8 mouse cellular contexts compared by ENCODE assay signal in the genomic region with DNA sequence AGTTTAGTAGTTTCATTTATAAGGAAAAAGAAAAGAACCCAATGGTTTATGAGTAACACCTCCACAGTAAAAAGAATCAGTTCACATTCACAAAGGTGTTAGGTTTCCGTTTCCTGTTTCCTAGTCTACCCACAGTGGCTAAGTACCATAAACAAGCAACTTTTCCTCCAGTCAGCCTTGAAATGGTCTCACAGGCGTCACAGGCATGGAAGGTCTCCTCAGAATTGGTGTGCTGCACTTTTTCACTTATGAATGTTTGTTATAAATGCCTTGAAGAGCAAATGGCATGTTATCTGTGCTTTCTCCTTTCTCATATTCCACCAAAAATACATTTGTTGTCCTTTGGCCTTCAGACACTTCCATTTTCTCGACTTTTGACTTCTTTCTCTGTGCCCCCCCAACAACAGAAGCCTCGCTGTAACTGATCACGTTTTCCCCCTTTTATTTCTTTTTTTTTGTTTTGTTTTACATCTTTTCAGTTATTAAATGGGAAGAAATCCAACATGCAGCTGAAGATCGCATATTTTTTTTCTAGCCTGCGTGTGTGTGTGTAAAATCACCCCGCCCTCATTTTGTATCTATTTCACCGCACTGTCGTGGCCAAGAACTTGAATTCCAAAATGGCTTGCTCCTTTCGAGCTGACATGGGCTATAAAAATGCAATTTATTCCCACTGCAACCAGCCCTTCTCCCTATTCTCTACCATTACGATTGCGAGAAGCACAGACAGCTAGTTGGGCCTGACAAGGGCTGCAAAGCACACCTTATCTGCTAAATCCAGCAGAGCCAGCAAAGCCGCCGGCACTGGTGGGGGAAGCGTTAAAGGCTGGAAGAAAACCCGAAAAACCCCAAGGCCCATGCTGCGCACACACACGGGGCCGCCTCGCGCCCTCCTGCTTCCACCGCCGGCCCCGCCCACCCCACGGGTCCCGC. TPM values are rescaled to one million over a fixed set of nuclear protein-coding genes. Genes with fewer than 3 reads are reported as not detected.
A peak's percentile ranks its signal among the peaks of the same experiment; 100 is the strongest.
DNase-seq lines count a peak whose midpoint lies in the region; ATAC-seq and TF ChIP-seq lines count a peak whose summit lies in the region.

No protein-coding gene starts in this region.

- peak overlapping the region; percentile 64 for H3K4me2 ChIP-seq in midbrain, embryonic 12.5 days (replicated peaks)

- H3K27me3 ChIP-seq in testis, adult 2 months (ENCODE audit: control insufficient read depth, insufficient read depth, low read length), result no peaks in the 10 kb centered on the region
- no peaks in the 10 kb centered on the region for H3K27me3 ChIP-seq in forebrain, embryonic 10.5 days (ENCODE audit: poor library complexity, severe bottlenecking)
- no peaks in the 10 kb centered on the region for H3K27me3 ChIP-seq in midbrain, embryonic 12.5 days

- H3K27ac ChIP-seq in testis, adult 2 months (ENCODE audit: control insufficient read depth, insufficient read depth, low read depth, low read length), result peak overlapping the region; percentile 79
- H3K27ac ChIP-seq in forebrain, embryonic 10.5 days, result peak overlapping the region; percentile 98
- H3K27ac ChIP-seq in midbrain, embryonic 12.5 days (replicated peaks), result peak overlapping the region; percentile 89

- H3K4me1 ChIP-seq in testis, adult 2 months (ENCODE audit: control insufficient read depth, insufficient read depth, low read length), result peaks cover 3% of the 10 kb centered on the region; the same call in 1 of the 2 replicates
- peaks cover 31% of the 10 kb centered on the region for H3K4me1 ChIP-seq in forebrain, embryonic 10.5 days
- peaks cover 26% of the 10 kb centered on the region for H3K4me1 ChIP-seq in midbrain, embryonic 12.5 days

- no peak for TF ChIP-seq CTCF in testis, adult 2 months (IDR thresholded peaks at IDR 0.05; ENCODE audit: control insufficient read depth, insufficient read depth, insufficient replicate concordance, low read depth, low read length)

- peak; percentile 67 for ATAC-seq in frontal cortex, adult (ENCODE audit: low TSS enrichment)
- ATAC-seq in midbrain, embryonic 12.5 days (ENCODE audit: low FRiP score, low read depth), result peak; percentile 93

- H3K36me3 ChIP-seq in testis, adult 2 months (ENCODE audit: control insufficient read depth, insufficient read depth, low read length), result no peaks in the 10 kb centered on the region
- H3K36me3 ChIP-seq in forebrain, embryonic 10.5 days (replicated peaks), result peaks cover 14% of the 10 kb centered on the region
- peaks cover 3% of the 10 kb centered on the region; the same call in 1 of the 2 replicates for H3K36me3 ChIP-seq in midbrain, embryonic 12.5 days

- H3K9ac ChIP-seq in midbrain, embryonic 12.5 days (replicated peaks), result peak overlapping the region; percentile 56

- H3K4me3 ChIP-seq in testis, adult 2 months (ENCODE audit: control insufficient read depth, low read depth, low read length), result peak overlapping the region; percentile 93
- peak overlapping the region; percentile 96 for H3K4me3 ChIP-seq in forebrain, embryonic 10.5 days
- peak overlapping the region; percentile 97 for H3K4me3 ChIP-seq in midbrain, embryonic 12.5 days

- DNase-seq in frontal cortex, postnatal 10 days (ENCODE audit: low spot score in 2 of 2), result no peak
- DNase-seq in testis, postnatal 14 days (ENCODE audit: low spot score), result no peak
- no peak for DNase-seq in forebrain, embryonic 10.5 days (ENCODE audit: extremely low spot score, low spot score)
- peak; percentile 83 for DNase-seq in induced T-regulatory cell, adult 2 months (ENCODE audit: low read depth)
- DNase-seq in right cerebral cortex, postnatal 36 days (ENCODE audit: low spot score in 2 of 2), result no peak

- no peak for TF ChIP-seq POLR2A in testis, adult 2 months (IDR thresholded peaks at IDR 0.05; ENCODE audit: control insufficient read depth, low read depth, low read length)

- no peaks in the 10 kb centered on the region for H3K9me3 ChIP-seq in forebrain, embryonic 10.5 days
- H3K9me3 ChIP-seq in midbrain, embryonic 12.5 days, result no peaks in the 10 kb centered on the region

- 11% methylated on average over 27 of the region's 27 CpGs for WGBS in forebrain, embryonic 10.5 days
- 11% methylated on average over 23 of the region's 27 CpGs for WGBS in midbrain, embryonic 12.5 days

RNA-seq across cellular contexts. Expression of a gene that starts 0.5 kb away (rescaled TPM):
- 11.8 and 13.9 TPM in 2 replicates for polyA plus RNA-seq in testis, adult 2 months (2012; rRNA removed)
- polyA plus RNA-seq in forebrain, embryonic 10.5 days (2016; fragmentation: Nextera tagmentation; extraction: Ambion mirVana), result 169 and 182 TPM in 2 replicates
- polyA plus RNA-seq in midbrain, embryonic 12.5 days (2016; fragmentation: Nextera tagmentation; extraction: Ambion mirVana), result 164 and 166 TPM in 2 replicates

RNA-seq across cellular contexts. Expression of a gene that starts 34.2 kb away (rescaled TPM):
- polyA plus RNA-seq in testis, adult 2 months (2012; rRNA removed), result 5.7 and 6.1 TPM in 2 replicates
- 11.7 and 13.4 TPM in 2 replicates for polyA plus RNA-seq in forebrain, embryonic 10.5 days (2016; fragmentation: Nextera tagmentation; extraction: Ambion mirVana)
- 15.6 and 17.1 TPM in 2 replicates for polyA plus RNA-seq in midbrain, embryonic 12.5 days (2016; fragmentation: Nextera tagmentation; extraction: Ambion mirVana)

Comparison
In these comparisons a context has a peak if more than half of its experiments do, and no peak if none do; other contexts are left out.
1. RNA of a gene that starts 0.5 kb away (polyA plus RNA-seq): 169 to 182 TPM in forebrain, embryonic 10.5 days and 164 to 166 TPM in midbrain, embryonic 12.5 days; 11.8 to 13.9 TPM in testis, adult 2 months; every median in the first group is over 10 times any median in the second.
2. Peak in every context shown above with its lines, with median percentiles within 50 percentile points of each other: H3K27ac ChIP-seq and H3K4me3 ChIP-seq.